10 mouse cellular contexts compared by ENCODE assay signal in the genomic region with DNA sequence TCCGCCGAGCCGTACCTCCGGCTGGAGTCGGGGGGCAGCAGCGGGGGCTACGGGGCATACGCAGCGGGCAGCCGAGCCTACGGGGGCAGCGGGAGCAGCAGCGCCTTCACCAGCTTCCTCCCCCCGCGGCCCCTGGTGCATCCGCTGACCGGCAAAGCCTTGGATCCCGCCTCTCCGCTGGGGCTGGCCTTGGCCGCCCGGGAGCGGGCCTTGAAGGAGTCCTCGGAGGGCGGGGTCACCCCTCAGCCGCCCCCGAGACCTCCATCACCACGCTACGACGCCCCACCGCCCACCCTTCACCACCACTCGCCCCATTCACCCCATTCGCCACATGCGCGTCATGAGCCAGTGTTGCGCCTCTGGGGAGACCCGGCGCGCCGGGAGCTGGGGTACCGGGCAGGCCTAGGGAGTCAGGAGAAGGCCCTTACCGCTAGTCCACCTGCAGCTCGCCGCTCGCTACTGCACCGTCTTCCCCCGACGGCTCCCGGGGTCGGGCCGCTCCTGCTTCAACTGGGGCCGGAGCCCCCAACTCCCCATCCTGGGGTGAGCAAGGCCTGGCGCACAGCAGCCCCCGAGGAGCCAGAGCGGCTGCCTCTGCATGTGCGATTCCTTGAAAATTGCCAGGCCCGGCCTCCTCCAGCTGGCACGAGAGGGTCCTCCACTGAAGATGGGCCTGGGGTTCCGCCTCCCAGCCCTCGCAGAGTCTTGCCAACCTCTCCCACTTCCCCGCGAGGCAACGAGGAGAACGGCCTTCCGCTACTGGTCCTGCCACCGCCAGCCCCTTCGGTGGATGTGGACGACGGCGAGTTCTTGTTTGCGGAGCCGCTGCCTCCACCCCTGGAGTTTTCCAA. TPM values are rescaled to one million over a fixed set of nuclear protein-coding genes. Genes with fewer than 3 reads are reported as not detected.
DNase-seq lines count a peak whose midpoint lies in the region; ATAC-seq and TF ChIP-seq lines count a peak whose summit lies in the region.
"Had no signal": no experiment of that assay in that cellular context is flagged by ENCODE, and none has a peak within 500 bp of the region (broad histone marks: within the 10 kb centered on the region; RNA-seq: fewer than 3 reads in every experiment).

No protein-coding gene starts in this region.

- no peaks in the 10 kb centered on the region for H3K36me3 ChIP-seq in heart, embryonic 13.5 days
- no peaks in the 10 kb centered on the region for H3K36me3 ChIP-seq in testis, adult 2 months (ENCODE audit: control insufficient read depth, insufficient read depth, low read length)
- no peaks in the 10 kb centered on the region for H3K36me3 ChIP-seq in intestine, embryonic 16.5 days (ENCODE audit: control insufficient read depth, insufficient read depth, low read length)
- no peaks in the 10 kb centered on the region for H3K36me3 ChIP-seq in stomach, embryonic 16.5 days (ENCODE audit: control insufficient read depth, insufficient read depth, low read length)

- no peak for TF ChIP-seq CTCF in testis, adult 2 months (IDR thresholded peaks at IDR 0.05; ENCODE audit: control insufficient read depth, insufficient read depth, insufficient replicate concordance, low read depth, low read length)

- peak overlapping the region; percentile 53 for H3K4me2 ChIP-seq in heart, embryonic 13.5 days
- H3K4me2 ChIP-seq in intestine, embryonic 16.5 days (ENCODE audit: low read depth, low read length), result no peak overlapping the region; the same call in 1 of the 2 replicates
- 0 out of 2 replicates have a peak overlapping the region, but pooled peaks have one; percentile 5 for H3K4me2 ChIP-seq in stomach, embryonic 16.5 days (ENCODE audit: low read depth, low read length)

- peaks cover 47% of the 10 kb centered on the region for H3K4me1 ChIP-seq in heart, embryonic 13.5 days
- H3K4me1 ChIP-seq in testis, adult 2 months (ENCODE audit: control insufficient read depth, insufficient read depth, low read length), result peaks cover 33% of the 10 kb centered on the region
- H3K4me1 ChIP-seq in intestine, embryonic 16.5 days (ENCODE audit: control insufficient read depth, insufficient read depth, low read length), result peaks cover 18% of the 10 kb centered on the region
- peaks cover 21% of the 10 kb centered on the region; the same call in 1 of the 2 replicates for H3K4me1 ChIP-seq in stomach, embryonic 16.5 days (ENCODE audit: control insufficient read depth, insufficient read depth, low read length)

- H3K4me3 ChIP-seq in heart, embryonic 13.5 days, result peak overlapping the region; percentile 32
- H3K4me3 ChIP-seq in testis, adult 2 months (ENCODE audit: control insufficient read depth, low read depth, low read length), result peak overlapping the region; percentile 14
- H3K4me3 ChIP-seq in intestine, embryonic 16.5 days (ENCODE audit: low read length), result peak overlapping the region; percentile 14; the same call in 1 of the 2 replicates
- peak overlapping the region; percentile 8 for H3K4me3 ChIP-seq in stomach, embryonic 16.5 days (replicated peaks; ENCODE audit: low read length)
- H3K4me3 ChIP-seq: erythroblast, embryonic 14.5 days had no signal

- intact Hi-C loops in heart, postnatal 14 days (cut with DNase I), result loop anchor here (5.0 kb wide), 1 partner anchor 46 kb away; a partner anchor contains a TSS

- peak overlapping the region; percentile 38 for H3K9ac ChIP-seq in heart, embryonic 13.5 days
- no peak overlapping the region for H3K9ac ChIP-seq in intestine, embryonic 16.5 days (ENCODE audit: low read depth, low read length)
- peak overlapping the region; percentile 5; the same call in 1 of the 2 replicates for H3K9ac ChIP-seq in stomach, embryonic 16.5 days (ENCODE audit: low read length)

- no peak for ATAC-seq in heart, embryonic 13.5 days (ENCODE audit: extremely low read depth, insufficient number of reproducible peaks, low FRiP score, low TSS enrichment)
- ATAC-seq in intestine, embryonic 16.5 days, result no peak
- ATAC-seq in stomach, embryonic 16.5 days (ENCODE audit: insufficient read depth, low FRiP score), result no peak
- no peak for ATAC-seq in megakaryocyte, adult 5-6 weeks (ENCODE audit: poor library complexity, severe bottlenecking)
- ATAC-seq: Patski had no signal

- H3K27ac ChIP-seq in heart, embryonic 13.5 days (replicated peaks), result no peak overlapping the region
- H3K27ac ChIP-seq in testis, adult 2 months (ENCODE audit: control insufficient read depth, insufficient read depth, low read depth, low read length), result no peak overlapping the region
- no peak overlapping the region for H3K27ac ChIP-seq in intestine, embryonic 16.5 days (ENCODE audit: low read length)
- no peak overlapping the region for H3K27ac ChIP-seq in stomach, embryonic 16.5 days (ENCODE audit: low read length)

- TF ChIP-seq POLR2A in testis, adult 2 months (IDR thresholded peaks at IDR 0.05; ENCODE audit: control insufficient read depth, low read depth, low read length), result no peak

- peaks cover 100% of the 10 kb centered on the region for H3K27me3 ChIP-seq in heart, embryonic 13.5 days (replicated peaks)
- H3K27me3 ChIP-seq in testis, adult 2 months (ENCODE audit: control insufficient read depth, insufficient read depth, low read length), result no peaks in the 10 kb centered on the region; the same call in none of the 2 replicates
- H3K27me3 ChIP-seq in intestine, embryonic 16.5 days (replicated peaks; ENCODE audit: control insufficient read depth, insufficient read depth, low read length), result peaks cover 77% of the 10 kb centered on the region
- H3K27me3 ChIP-seq in stomach, embryonic 16.5 days (ENCODE audit: control insufficient read depth, insufficient read depth, low read length), result peaks cover 77% of the 10 kb centered on the region

- whole genome bisulfite sequencing in heart, embryonic 13.5 days, result 3% methylated on average over 71 of the region's 71 CpGs
- 3% methylated on average over 63 of the region's 71 CpGs for WGBS in intestine, embryonic 16.5 days
- 3% methylated on average over 68 of the region's 71 CpGs for WGBS in stomach, embryonic 16.5 days

- no peaks in the 10 kb centered on the region for H3K9me3 ChIP-seq in heart, embryonic 13.5 days
- H3K9me3 ChIP-seq in intestine, embryonic 16.5 days (ENCODE audit: control insufficient read depth, low read length), result no peaks in the 10 kb centered on the region
- no peaks in the 10 kb centered on the region for H3K9me3 ChIP-seq in stomach, embryonic 16.5 days (replicated peaks; ENCODE audit: control insufficient read depth, low read length)

- no peak for DNase-seq in heart, postnatal 14 days
- no peak for DNase-seq in testis, postnatal 10 days (ENCODE audit: low spot score)
- DNase-seq in gastrocnemius, postnatal 4 days (ENCODE audit: low spot score in 2 of 2), result no peak

RNA-seq across cellular contexts. Expression of a gene that starts 30.9 kb away (rescaled TPM):
- 0.53 and 0.62 TPM in 2 replicates for polyA plus RNA-seq in heart, embryonic 13.5 days (2015; fragmentation: Nextera tagmentation; extraction: Ambion mirVana)
- 1 to 10 TPM; 1.5 to 2.2 TPM for total RNA-seq in heart, postnatal 14 days (2021)
- 2.0 TPM in 2 replicates for polyA plus RNA-seq in testis, adult 2 months (2012; rRNA removed)
- polyA plus RNA-seq in intestine, embryonic 16.5 days (2015; fragmentation: Nextera tagmentation; extraction: Ambion mirVana), result 0.82 and 1.2 TPM in 2 replicates
- polyA plus RNA-seq in stomach, embryonic 16.5 days (2015; fragmentation: Nextera tagmentation; extraction: Ambion mirVana), result 1.3 and 1.5 TPM in 2 replicates
- 0.29 TPM in 1 of 2 replicates, not detected in the other for total RNA-seq in megakaryocyte, adult 5-6 weeks (2015)
- 0.22 TPM in 1 of 2 replicates, not detected in the other for total RNA-seq in megakaryocyte, adult 5-6 weeks (2017)
- under 1 TPM; 0.34 to 0.49 TPM for total RNA-seq in gastrocnemius, postnatal 4 days (2021)
- polyA plus RNA-seq: erythroblast, embryonic 14.5 days had no signal

RNA-seq across cellular contexts. Expression of a gene that starts 32.6 kb away (rescaled TPM):
- 0.35 and 0.45 TPM in 2 replicates for polyA plus RNA-seq in heart, embryonic 13.5 days (2015; fragmentation: Nextera tagmentation; extraction: Ambion mirVana)
- under 1 TPM in 1 of 2 experiments, not detected in 1; 0.24 TPM for total RNA-seq in heart, postnatal 14 days (2021)
- polyA plus RNA-seq in testis, adult 2 months (2012; rRNA removed), result 112 and 131 TPM in 2 replicates
- polyA plus RNA-seq in intestine, embryonic 16.5 days (2015; fragmentation: Nextera tagmentation; extraction: Ambion mirVana), result 0.66 and 0.88 TPM in 2 replicates
- polyA plus RNA-seq in stomach, embryonic 16.5 days (2015; fragmentation: Nextera tagmentation; extraction: Ambion mirVana), result 0.84 and 1.2 TPM in 2 replicates
- total RNA-seq in megakaryocyte, adult 5-6 weeks (2015), result 0.42 TPM in 1 of 2 replicates, not detected in the other
- not detected in 2 replicates for total RNA-seq in megakaryocyte, adult 5-6 weeks (2017)
- total RNA-seq in gastrocnemius, postnatal 4 days (2021), result not detected

RNA-seq across cellular contexts. Expression of a gene that starts 42.9 kb away (rescaled TPM):
- polyA plus RNA-seq in heart, embryonic 13.5 days (2015; fragmentation: Nextera tagmentation; extraction: Ambion mirVana), result 0.62 and 0.80 TPM in 2 replicates
- 1 to 10 TPM; 1.0 to 1.4 TPM for total RNA-seq in heart, postnatal 14 days (2021)
- 4.0 and 5.5 TPM in 2 replicates for polyA plus RNA-seq in testis, adult 2 months (2012; rRNA removed)
- polyA plus RNA-seq in intestine, embryonic 16.5 days (2015; fragmentation: Nextera tagmentation; extraction: Ambion mirVana), result 1.2 and 1.5 TPM in 2 replicates
- 1.7 TPM in 2 replicates for polyA plus RNA-seq in stomach, embryonic 16.5 days (2015; fragmentation: Nextera tagmentation; extraction: Ambion mirVana)
- 0.02 and 0.07 TPM in 2 replicates for total RNA-seq in megakaryocyte, adult 5-6 weeks (2015)
- not detected in 2 replicates for total RNA-seq in megakaryocyte, adult 5-6 weeks (2017)
- 1 to 10 TPM; 3.0 to 3.5 TPM for total RNA-seq in gastrocnemius, postnatal 4 days (2021)

RNA-seq across cellular contexts. Expression of a gene that starts 46.3 kb away (rescaled TPM):
- polyA plus RNA-seq in heart, embryonic 13.5 days (2015; fragmentation: Nextera tagmentation; extraction: Ambion mirVana), result 0.67 and 0.71 TPM in 2 replicates
- under 1 TPM; 0.84 to 0.88 TPM for total RNA-seq in heart, postnatal 14 days (2021)
- polyA plus RNA-seq in testis, adult 2 months (2012; rRNA removed), result 1.7 and 3.1 TPM in 2 replicates
- 6.7 and 7.1 TPM in 2 replicates for polyA plus RNA-seq in intestine, embryonic 16.5 days (2015; fragmentation: Nextera tagmentation; extraction: Ambion mirVana)
- 6.1 and 7.4 TPM in 2 replicates for polyA plus RNA-seq in stomach, embryonic 16.5 days (2015; fragmentation: Nextera tagmentation; extraction: Ambion mirVana)
- total RNA-seq in megakaryocyte, adult 5-6 weeks (2015), result 0.80 and 1.9 TPM in 2 replicates
- total RNA-seq in megakaryocyte, adult 5-6 weeks (2017), result 0.77 and 1.7 TPM in 2 replicates
- total RNA-seq in gastrocnemius, postnatal 4 days (2021), result 1 to 10 TPM; 3.9 to 4.7 TPM

Comparison
In these comparisons a context has a peak if more than half of its experiments do, and no peak if none do; other contexts are left out.
1. RNA of a gene that starts 32.6 kb away (polyA plus RNA-seq): 112 to 131 TPM in testis, adult 2 months; 0.66 to 0.88 TPM in intestine, embryonic 16.5 days, 0.84 to 1.2 TPM in stomach, embryonic 16.5 days and 0.35 to 0.45 TPM in heart, embryonic 13.5 days; every median in the first group is over 10 times any median in the second.
2. Peak in every context shown above with its lines, with median percentiles within 50 percentile points of each other: H3K4me3 ChIP-seq.